Mouse (Mus musculus) kidney, embryonic 16.5 days (tissue): ENCODE results near the gene Spats1. TPM values are rescaled to one million over a fixed set of nuclear protein-coding genes. Genes with fewer than 3 reads are reported as not detected.

ENCODE experiments used
- ATAC-seq: fragments of 200-750 bp; cut with Nextera tagmentation; 2 replicates; pipeline ENCODE4 v1.8.0; 2017; ENCODE audit warnings: moderate TSS enrichment; ENCODE audit not compliant: low FRiP score, low TSS enrichment
- H3K27ac ChIP-seq: fragments of 300-500 bp; sonication (generic); 2 replicates; pipeline ENCODE4 v1.5.1; 2014; ENCODE audit warnings: low read length
- H3K27me3 ChIP-seq: fragments of 300-500 bp; sonication (generic); 2 replicates; pipeline ENCODE4 v1.6.1; 2014; ENCODE audit warnings: low read length, control low read depth, mixed read lengths; ENCODE audit not compliant: insufficient read depth
- H3K36me3 ChIP-seq: fragments of 300-500 bp; sonication (generic); 2 replicates; pipeline ENCODE4 v1.6.1; 2014; ENCODE audit warnings: low read length, control low read depth, mixed read lengths; ENCODE audit not compliant: insufficient read depth
- H3K4me1 ChIP-seq: fragments of 300-500 bp; sonication (generic); 2 replicates; pipeline ENCODE4 v1.6.1; 2014; ENCODE audit warnings: low read length, control low read depth, mixed read lengths; ENCODE audit not compliant: insufficient read depth
- H3K4me2 ChIP-seq: fragments of 300-500 bp; sonication (generic); replicated peaks from 2 replicates; pipeline ENCODE4 v1.6.1; 2014; ENCODE audit warnings: low read depth, low read length
- H3K4me3 ChIP-seq: fragments of 300-500 bp; sonication (generic); 2 replicates; pipeline ENCODE4 v1.5.1; 2014; ENCODE audit warnings: mild to moderate bottlenecking, low read length
- H3K9ac ChIP-seq: fragments of 300-500 bp; sonication (generic); replicated peaks from 2 replicates; pipeline ENCODE4 v1.6.1; 2014; ENCODE audit warnings: low read length
- H3K9me3 ChIP-seq: fragments of 300-500 bp; sonication (generic); 2 replicates; pipeline ENCODE4 v1.6.1; 2016; ENCODE audit warnings: low read length, control low read depth
- WGBS: fragments of 180-500 bp; shearing (Covaris S2); extraction: QIAGEN DNeasy Blood & Tissue Kit; methylation state at CpG from one replicate; pipeline ENCODE4 v1.1.7; 2014; 5-methylcytosine and 5-hydroxymethylcytosine counted together
- polyA plus RNA-seq: library from polyadenylated mRNA; unstranded; fragments of >200 nt; fragmentation: Nextera tagmentation; extraction: Ambion mirVana; gene quantifications from 2 replicates; pipeline ENCODE4 v1.2.1, GENCODE M21; 2015

The Spats1 gene
- polyA plus RNA-seq, 1 experiment from 2014 or later: 0.16 TPM

DNA sequence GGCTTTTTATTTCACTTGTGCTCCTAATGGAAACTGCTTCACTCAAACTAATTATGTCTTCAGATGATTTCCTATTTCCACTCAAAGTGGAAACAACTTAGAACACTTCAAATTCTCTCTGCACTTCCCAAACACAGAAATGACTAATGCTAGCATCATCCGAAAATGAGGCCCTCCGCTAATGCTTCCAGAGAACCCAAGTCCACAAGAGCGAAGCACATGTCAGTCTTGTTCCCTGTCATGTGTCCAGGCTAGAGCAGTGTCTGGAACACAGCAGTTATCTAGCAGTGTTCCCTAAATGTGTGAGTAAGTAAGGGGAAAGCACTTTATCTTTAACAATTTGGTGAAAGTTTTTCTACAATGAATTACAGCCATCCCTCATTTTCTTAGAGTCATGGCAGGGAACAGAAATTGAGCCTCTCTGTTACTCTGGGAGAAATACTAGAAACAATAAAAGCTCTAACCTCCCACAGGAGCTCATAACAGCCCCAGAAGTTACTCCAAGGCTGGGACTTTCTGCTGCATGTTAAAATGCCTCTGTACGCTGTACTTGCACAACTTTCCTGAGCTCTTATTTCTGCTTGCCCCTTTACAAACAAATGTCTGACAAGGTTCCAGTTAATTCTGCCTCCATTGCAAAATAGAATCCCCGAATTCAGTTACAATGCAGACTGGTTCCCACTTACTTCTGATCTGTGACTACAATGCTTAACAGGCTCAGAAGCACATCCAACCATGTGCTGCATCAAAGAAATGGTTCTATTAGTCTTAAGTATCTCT is 73.9 kb downstream of the Spats1 start:
- 82% methylated on average over 5 of the region's 5 CpGs for WGBS
- no peaks in the 10 kb centered on the region for H3K9me3 ChIP-seq
- peaks cover 26% of the 10 kb centered on the region; the same call in 1 of the 2 replicates for H3K36me3 ChIP-seq
- ATAC-seq: no peak
- H3K4me2 ChIP-seq: no peak overlapping the region
- no peak overlapping the region; the same call in 1 of the 2 replicates for H3K27ac ChIP-seq
- no peaks in the 10 kb centered on the region for H3K27me3 ChIP-seq
- H3K4me3 ChIP-seq: no peak overlapping the region
- no peak overlapping the region for H3K9ac ChIP-seq
- H3K4me1 ChIP-seq: peaks cover 3% of the 10 kb centered on the region; the same call in 1 of the 2 replicates

DNA sequence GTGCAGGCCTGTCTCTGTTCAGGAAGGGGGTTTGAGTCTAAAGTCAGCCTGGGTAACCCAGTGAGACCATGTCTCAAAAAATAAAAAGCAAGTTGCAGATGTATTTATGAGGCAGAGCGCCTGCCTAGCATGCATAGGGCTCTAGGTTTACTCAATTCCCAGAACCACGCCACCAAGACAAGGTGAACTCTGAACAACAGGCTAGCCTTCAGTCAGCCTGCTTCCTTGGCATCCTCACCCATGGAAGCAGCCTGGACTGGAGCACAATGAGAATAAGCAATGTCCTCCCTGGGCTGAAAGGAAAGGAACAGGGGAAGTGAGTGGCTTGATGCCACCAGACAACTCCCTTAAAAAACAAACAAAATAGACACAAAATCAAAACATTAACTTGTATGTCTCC is 77.2 kb downstream of the Spats1 start:
- Histone ChIP-seq H3K9ac (no peak overlapping the region), H3K4me1 (peaks cover 3% of the 10 kb centered on the region; the same call in 1 of the 2 replicates), H3K36me3 (peaks cover 10% of the 10 kb centered on the region; the same call in 1 of the 2 replicates), H3K27me3 (no peaks in the 10 kb centered on the region), H3K9me3 (no peaks in the 10 kb centered on the region), H3K27ac (no peak overlapping the region), H3K4me2 (no peak overlapping the region), H3K4me3 (no peak overlapping the region)
- ATAC-seq: no peak
- 98% methylated on average over 2 of the region's 2 CpGs for WGBS

DNA sequence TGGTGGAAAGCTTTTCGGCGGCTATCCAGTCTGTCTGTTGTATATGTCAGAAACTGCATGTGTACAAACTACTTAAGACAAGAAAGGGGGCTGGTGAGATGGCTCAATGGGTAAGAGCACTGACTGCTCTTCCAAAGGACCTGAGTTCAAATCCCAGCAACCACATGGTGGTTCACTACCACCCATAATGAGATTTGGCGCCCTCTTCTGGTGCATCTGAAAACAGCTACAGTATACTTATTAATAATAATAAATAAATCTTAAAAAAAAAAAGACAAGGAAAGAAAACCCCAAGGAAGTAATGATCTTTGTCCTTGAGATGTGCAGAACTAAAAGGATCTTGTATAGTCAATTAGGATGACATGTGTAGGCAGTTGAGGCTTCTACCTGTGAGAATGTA is 77.7 kb downstream of the Spats1 start:
- no peak overlapping the region for H3K9ac ChIP-seq
- no peak overlapping the region for H3K4me3 ChIP-seq
- H3K27me3 ChIP-seq: no peaks in the 10 kb centered on the region
- H3K4me1 ChIP-seq: peaks cover 3% of the 10 kb centered on the region; the same call in 1 of the 2 replicates
- H3K9me3 ChIP-seq: no peaks in the 10 kb centered on the region
- WGBS: 75% methylated on average over 3 of the region's 3 CpGs
- H3K27ac ChIP-seq: no peak overlapping the region
- peaks cover 14% of the 10 kb centered on the region; the same call in 1 of the 2 replicates for H3K36me3 ChIP-seq
- no peak for ATAC-seq
- H3K4me2 ChIP-seq: no peak overlapping the region

DNA sequence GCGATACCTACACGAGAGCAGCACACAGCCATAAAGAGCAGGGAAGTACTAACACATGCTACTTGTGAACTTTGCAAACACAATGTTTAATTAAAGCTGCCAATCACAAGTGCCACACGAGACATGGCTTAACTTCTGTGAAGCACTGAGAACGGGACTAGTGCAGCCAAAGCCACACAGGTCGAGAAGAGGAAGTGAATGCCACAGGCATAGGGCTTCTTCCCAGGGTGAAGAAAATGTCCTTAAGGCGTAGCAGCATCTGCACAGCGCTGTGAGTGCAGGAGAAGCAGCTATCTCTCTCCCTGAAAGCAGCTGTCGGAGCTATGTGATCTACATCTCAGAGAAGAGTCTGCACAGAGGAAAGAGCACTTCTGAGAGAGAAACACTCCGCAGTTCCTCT is 80.6 kb downstream of the Spats1 start:
- no peak for ATAC-seq
- Histone ChIP-seq H3K9ac (no peak overlapping the region), H3K4me1 (0 out of 2 replicates have a peak, but pooled peaks cover 3% of the 10 kb centered on the region), H3K4me2 (no peak overlapping the region), H3K9me3 (no peaks in the 10 kb centered on the region), H3K4me3 (no peak overlapping the region), H3K36me3 (peaks cover 33% of the 10 kb centered on the region), H3K27me3 (no peaks in the 10 kb centered on the region), H3K27ac (no peak overlapping the region)
- WGBS: 66% methylated on average over 9 of the region's 9 CpGs

DNA sequence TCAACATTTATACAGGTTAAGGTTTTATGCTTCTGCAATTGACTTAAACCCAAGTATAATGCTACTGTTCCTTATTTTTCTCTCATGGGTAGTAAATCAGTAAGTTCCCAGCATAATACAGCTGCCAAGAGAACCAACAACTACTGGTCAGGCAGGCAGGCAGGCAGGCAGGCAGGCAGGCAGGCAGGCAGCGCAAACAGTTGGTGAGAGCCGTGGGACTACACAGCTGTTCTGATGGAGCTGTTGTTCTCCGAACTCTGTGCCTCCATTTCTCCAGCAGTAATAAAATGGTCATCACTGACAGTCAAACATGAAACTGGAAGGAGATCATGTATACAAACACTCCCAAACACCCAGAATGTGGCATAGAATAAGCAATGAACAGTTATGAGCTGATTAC is 81.5 kb downstream of the Spats1 start:
- no peak overlapping the region for H3K27ac ChIP-seq
- peaks cover 30% of the 10 kb centered on the region for H3K36me3 ChIP-seq
- 85% methylated on average over 3 of the region's 3 CpGs for WGBS
- H3K9ac ChIP-seq: no peak overlapping the region
- no peak overlapping the region for H3K4me3 ChIP-seq
- no peak for ATAC-seq
- no peak overlapping the region for H3K4me2 ChIP-seq
- 0 out of 2 replicates have a peak, but pooled peaks cover 3% of the 10 kb centered on the region for H3K4me1 ChIP-seq
- H3K27me3 ChIP-seq: no peaks in the 10 kb centered on the region
- H3K9me3 ChIP-seq: no peaks in the 10 kb centered on the region

Other genes with a start within 250 kb of the Spats1 start
- gene Cdc5l, start 41.7 kb downstream of the Spats1 start, polyA plus RNA-seq: 57.6 and 65.0 TPM in 2 replicates
- 26.3 and 29.8 TPM in 2 replicates for gene Aars2, start 31.4 kb upstream of the Spats1 start, polyA plus RNA-seq
- 0.63 and 0.81 TPM in 2 replicates for gene Tcte1, start 48.0 kb upstream of the Spats1 start, polyA plus RNA-seq
- gene Tmem151b, start 74.3 kb upstream of the Spats1 start, polyA plus RNA-seq: 3.5 and 3.8 TPM in 2 replicates
- gene Nfkbie, start 80.3 kb upstream of the Spats1 start, polyA plus RNA-seq: 5.9 and 6.4 TPM in 2 replicates
- gene Slc35b2, start 88.5 kb upstream of the Spats1 start, polyA plus RNA-seq: 159 and 170 TPM in 2 replicates
- gene Hsp90ab1, start 97.9 kb upstream of the Spats1 start, polyA plus RNA-seq: 1,922 and 2,030 TPM in 2 replicates
- gene Slc29a1, start 124.2 kb upstream of the Spats1 start, polyA plus RNA-seq: 107 and 116 TPM in 2 replicates
- 6.2 and 7.4 TPM in 2 replicates for gene Mymx, start 126.7 kb upstream of the Spats1 start, polyA plus RNA-seq
- 0.60 and 0.72 TPM in 2 replicates for gene Capn11, start 183.9 kb upstream of the Spats1 start, polyA plus RNA-seq
- 140 and 162 TPM in 2 replicates for gene Mrpl14, start 210.9 kb upstream of the Spats1 start, polyA plus RNA-seq
- 35.6 and 41.5 TPM in 2 replicates for gene Tmem63b, start 211.5 kb upstream of the Spats1 start, polyA plus RNA-seq